Mouse (Mus musculus) spleen, adult 2 months (tissue): ENCODE data around the gene Sstr3.
A peak's percentile ranks its signal among the peaks of the same experiment; 100 is the strongest.

Experiments
- CTCF ChIP-seq: fragments of 200-500 bp; IDR thresholded peaks from 2 replicates; pipeline ENCODE4 v1.5.1; 2011; ENCODE audit warnings: mild to moderate bottlenecking, inconsistent platforms; ENCODE audit not compliant: insufficient read depth, insufficient read length, insufficient replicate concordance; ENCODE audit errors: extremely low read depth
- POLR2A ChIP-seq: fragments of 200-500 bp; IDR thresholded peaks from 2 replicates; pipeline ENCODE4 v1.6.1; 2011; ENCODE audit warnings: low read depth, low read length, inconsistent platforms

DNA sequence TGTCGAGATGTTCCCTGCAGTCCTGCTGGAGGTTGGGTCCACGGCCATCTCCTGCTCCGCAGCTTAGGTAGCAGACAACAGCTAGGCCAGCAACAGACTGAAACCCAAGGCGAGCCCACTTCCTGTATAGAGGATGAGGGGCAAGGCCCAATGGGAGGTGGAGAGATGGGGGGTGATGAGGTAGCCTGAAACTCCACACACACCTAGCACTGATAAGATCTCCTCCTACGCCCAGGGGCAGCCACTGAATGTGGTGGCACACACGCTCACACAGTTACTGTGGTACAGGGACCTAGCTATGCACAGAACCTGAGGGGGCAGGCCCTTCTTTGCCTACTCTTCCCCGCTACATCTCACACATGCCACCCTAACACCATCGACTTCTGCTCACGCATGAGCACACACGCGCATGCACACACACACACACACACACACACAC, 49.5 kb downstream of the Sstr3 start, which contains the start of gene Il2rb:
- TF ChIP-seq CTCF (no peak), POLR2A (peak; percentile 19; the same call in 1 of the 2 replicates)
